Mouse (Mus musculus): Measurements from ENCODE around the gene Zfp771.
A peak's percentile ranks its signal among the peaks of the same experiment; 100 is the strongest.
"Not testable (repeated sequence)": the region's sequence is repeated elsewhere in the genome, so short reads cannot be mapped to it uniquely, and the experiment has no call there.

Zfp771 gene

GRCm38 (mm10) chr7:127217901-127218642, 26.0 kb upstream of the Zfp771 start:
- no peak for DNase-seq (ENCODE audit: low read depth, low spot score)

GRCm38 (mm10) chr7:127218670-127219069, 25.4 kb upstream of the Zfp771 start:
- no peak for DNase-seq (ENCODE audit: low read depth, low spot score)

- no peak for DNase-seq (ENCODE audit: low read depth, low spot score)
Observed at GRCm38 (mm10) chr7:127220440-127220839, 23.6 kb upstream of the Zfp771 start.

GRCm38 (mm10) chr7:127223106-127223505, 21.0 kb upstream of the Zfp771 start:
- no peak for DNase-seq (ENCODE audit: low read depth, low spot score)

- DNase-seq (ENCODE audit: low read depth, low spot score) = no peak
Observed at GRCm38 (mm10) chr7:127223515-127224478, 20.3 kb upstream of the Zfp771 start.

GRCm38 (mm10) chr7:127224616-127225015, 19.5 kb upstream of the Zfp771 start:
- DNase-seq (ENCODE audit: low read depth, low spot score) = no peak

GRCm38 (mm10) chr7:127225147-127225995, 18.7 kb upstream of the Zfp771 start:
- no peak for DNase-seq (ENCODE audit: low read depth, low spot score)

- peak; percentile 60 for DNase-seq (ENCODE audit: low read depth, low spot score)
Observed at GRCm38 (mm10) chr7:127228615-127229303, 15.3 kb upstream of the Zfp771 start.

GRCm38 (mm10) chr7:127231376-127231775, 12.7 kb upstream of the Zfp771 start:
- DNase-seq (ENCODE audit: low read depth, low spot score) = no peak

GRCm38 (mm10) chr7:127231826-127232621, 12.1 kb upstream of the Zfp771 start:
- no peak for DNase-seq (ENCODE audit: low read depth, low spot score)

GRCm38 (mm10) chr7:127232622-127233367, 11.3 kb upstream of the Zfp771 start, which contains the start of the genes Zfp553 and Sept1:
TSS of gene Zfp553 (plus strand) at chr7:127233061.
TSS of gene Sept1 (minus strand) at chr7:127233130.
- no peak for DNase-seq (ENCODE audit: low read depth, low spot score)

- no peak for DNase-seq (ENCODE audit: low read depth, low spot score)
Observed at GRCm38 (mm10) chr7:127233368-127233749, 10.7 kb upstream of the Zfp771 start.

- no peak for DNase-seq (ENCODE audit: low read depth, low spot score)
Observed at GRCm38 (mm10) chr7:127233765-127234164, 10.3 kb upstream of the Zfp771 start.

- no peak for DNase-seq (ENCODE audit: low read depth, low spot score)
Observed at GRCm38 (mm10) chr7:127234777-127235176, 9.3 kb upstream of the Zfp771 start.

GRCm38 (mm10) chr7:127243361-127243867, 660 bp upstream of the Zfp771 start:
- no peak for DNase-seq (ENCODE audit: low read depth, low spot score)

- DNase-seq (ENCODE audit: low read depth, low spot score) = no peak
Observed at GRCm38 (mm10) chr7:127244658-127245510, 810 bp downstream of the Zfp771 start.

- not testable (repeated sequence) for DNase-seq (ENCODE audit: low read depth, low spot score)
Observed at GRCm38 (mm10) chr7:127250511-127250910, 6.4 kb downstream of the Zfp771 start.

GRCm38 (mm10) chr7:127252414-127252813, 8.3 kb downstream of the Zfp771 start:
- DNase-seq (ENCODE audit: low read depth, low spot score) = no peak

All from skeletal muscle tissue, adult 2 months (tissue).